Mouse (Mus musculus) 416B (cell line): ENCODE measurements around the gene Gm4340.
"Not testable (repeated sequence)": the region's sequence is repeated elsewhere in the genome, so short reads cannot be mapped to it uniquely, and the experiment has no call there.

Source experiments
- DNase-seq: peaks from one replicate; pipeline ENCODE4 v3.0.0; 2011; ENCODE audit warnings: low read depth

Gene Gm4340

DNA sequence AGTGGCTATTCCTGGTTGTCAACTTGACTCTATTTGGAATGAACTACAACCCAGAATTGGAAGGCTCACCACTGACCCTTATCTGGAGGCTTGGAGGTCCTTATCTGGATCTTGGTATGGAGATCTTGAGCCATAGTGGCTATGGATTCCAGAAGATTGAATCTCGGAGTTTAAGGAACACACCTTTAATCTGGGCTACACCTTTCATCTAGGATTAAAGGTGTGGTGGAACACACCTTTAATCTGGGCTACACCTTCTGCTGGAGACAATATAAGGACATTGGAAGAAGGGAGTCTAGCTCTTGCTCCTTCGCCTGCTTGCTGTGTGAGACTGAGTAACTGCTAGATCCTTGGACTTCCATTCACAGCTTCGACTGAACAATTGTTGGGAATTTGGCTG, at the start of gene Gm4340:
Gene Gm4340, plus strand, starts transcription at position 301 of the 400 bp plus-strand sequence.
- not testable (repeated sequence) for DNase-seq

DNA sequence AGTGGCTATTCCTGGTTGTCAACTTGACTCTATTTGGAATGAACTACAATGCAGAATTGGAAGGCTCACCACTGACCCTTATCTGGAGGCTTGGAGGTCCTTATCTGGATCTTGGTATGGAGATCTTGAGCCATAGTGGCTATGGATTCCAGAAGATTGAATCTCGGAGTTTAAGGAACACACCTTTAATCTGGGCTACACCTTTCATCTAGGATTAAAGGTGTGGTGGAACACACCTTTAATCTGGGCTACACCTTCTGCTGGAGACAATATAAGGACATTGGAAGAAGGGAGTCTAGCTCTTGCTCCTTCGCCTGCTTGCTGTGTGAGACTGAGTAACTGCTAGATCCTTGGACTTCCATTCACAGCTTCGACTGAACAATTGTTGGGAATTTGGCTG, 42.6 kb upstream of the Gm4340 start, which contains the start of gene Gm6763:
Gene Gm6763, plus strand, starts transcription at position 301 of the 400 bp plus-strand sequence.
- not testable (repeated sequence) for DNase-seq

GRCm38 (mm10) chr10:104159706-104160105, 34.1 kb upstream of the Gm4340 start, which contains the start of gene Gm8764:
Gm8764 (plus strand) TSS chr10:104160006.
- DNase-seq, result not testable (repeated sequence)

DNA sequence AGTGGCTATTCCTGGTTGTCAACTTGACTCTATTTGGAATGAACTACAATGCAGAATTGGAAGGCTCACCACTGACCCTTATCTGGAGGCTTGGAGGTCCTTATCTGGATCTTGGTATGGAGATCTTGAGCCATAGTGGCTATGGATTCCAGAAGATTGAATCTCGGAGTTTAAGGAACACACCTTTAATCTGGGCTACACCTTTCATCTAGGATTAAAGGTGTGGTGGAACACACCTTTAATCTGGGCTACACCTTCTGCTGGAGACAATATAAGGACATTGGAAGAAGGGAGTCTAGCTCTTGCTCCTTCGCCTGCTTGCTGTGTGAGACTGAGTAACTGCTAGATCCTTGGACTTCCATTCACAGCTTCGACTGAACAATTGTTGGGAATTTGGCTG, 25.6 kb upstream of the Gm4340 start, which contains the start of gene Gm21304:
Gene Gm21304, plus strand, starts transcription at position 301 of the 400 bp plus-strand sequence.
- DNase-seq, result not testable (repeated sequence)

DNA sequence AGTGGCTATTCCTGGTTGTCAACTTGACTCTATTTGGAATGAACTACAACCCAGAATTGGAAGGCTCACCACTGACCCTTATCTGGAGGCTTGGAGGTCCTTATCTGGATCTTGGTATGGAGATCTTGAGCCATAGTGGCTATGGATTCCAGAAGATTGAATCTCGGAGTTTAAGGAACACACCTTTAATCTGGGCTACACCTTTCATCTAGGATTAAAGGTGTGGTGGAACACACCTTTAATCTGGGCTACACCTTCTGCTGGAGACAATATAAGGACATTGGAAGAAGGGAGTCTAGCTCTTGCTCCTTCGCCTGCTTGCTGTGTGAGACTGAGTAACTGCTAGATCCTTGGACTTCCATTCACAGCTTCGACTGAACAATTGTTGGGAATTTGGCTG, 17.1 kb upstream of the Gm4340 start, which contains the start of gene Gm21312:
Gene Gm21312, plus strand, starts transcription at position 301 of the 400 bp plus-strand sequence.
- not testable (repeated sequence) for DNase-seq

DNA sequence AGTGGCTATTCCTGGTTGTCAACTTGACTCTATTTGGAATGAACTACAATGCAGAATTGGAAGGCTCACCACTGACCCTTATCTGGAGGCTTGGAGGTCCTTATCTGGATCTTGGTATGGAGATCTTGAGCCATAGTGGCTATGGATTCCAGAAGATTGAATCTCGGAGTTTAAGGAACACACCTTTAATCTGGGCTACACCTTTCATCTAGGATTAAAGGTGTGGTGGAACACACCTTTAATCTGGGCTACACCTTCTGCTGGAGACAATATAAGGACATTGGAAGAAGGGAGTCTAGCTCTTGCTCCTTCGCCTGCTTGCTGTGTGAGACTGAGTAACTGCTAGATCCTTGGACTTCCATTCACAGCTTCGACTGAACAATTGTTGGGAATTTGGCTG, 8.6 kb upstream of the Gm4340 start, which contains the start of gene Gm20765:
Gene Gm20765, plus strand, starts transcription at position 301 of the 400 bp plus-strand sequence.
- not testable (repeated sequence) for DNase-seq

DNA sequence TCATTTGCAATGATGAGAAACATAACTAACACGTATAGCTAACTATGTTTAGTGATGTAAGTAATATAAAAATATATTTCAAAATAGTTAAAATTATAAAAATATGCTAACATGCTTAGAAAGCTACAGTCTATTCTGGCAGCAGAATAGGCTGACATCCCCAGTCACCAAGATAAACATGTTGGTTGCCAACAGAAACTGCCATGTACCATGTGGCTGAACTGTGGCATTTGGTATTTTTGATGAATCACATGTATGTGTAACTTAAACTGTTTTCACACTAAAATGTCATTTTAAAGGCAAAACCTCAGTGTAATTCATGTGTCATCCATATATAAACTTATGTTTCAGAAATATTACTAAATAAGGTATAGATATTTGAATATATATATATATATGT, 15.8 kb downstream of the Gm4340 start:
- DNase-seq, result no peak

GRCm38 (mm10) chr10:104210268-104210990, 16.6 kb downstream of the Gm4340 start:
- no peak for DNase-seq

GRCm38 (mm10) chr10:104214527-104214926, 20.7 kb downstream of the Gm4340 start:
- no peak for DNase-seq

DNA sequence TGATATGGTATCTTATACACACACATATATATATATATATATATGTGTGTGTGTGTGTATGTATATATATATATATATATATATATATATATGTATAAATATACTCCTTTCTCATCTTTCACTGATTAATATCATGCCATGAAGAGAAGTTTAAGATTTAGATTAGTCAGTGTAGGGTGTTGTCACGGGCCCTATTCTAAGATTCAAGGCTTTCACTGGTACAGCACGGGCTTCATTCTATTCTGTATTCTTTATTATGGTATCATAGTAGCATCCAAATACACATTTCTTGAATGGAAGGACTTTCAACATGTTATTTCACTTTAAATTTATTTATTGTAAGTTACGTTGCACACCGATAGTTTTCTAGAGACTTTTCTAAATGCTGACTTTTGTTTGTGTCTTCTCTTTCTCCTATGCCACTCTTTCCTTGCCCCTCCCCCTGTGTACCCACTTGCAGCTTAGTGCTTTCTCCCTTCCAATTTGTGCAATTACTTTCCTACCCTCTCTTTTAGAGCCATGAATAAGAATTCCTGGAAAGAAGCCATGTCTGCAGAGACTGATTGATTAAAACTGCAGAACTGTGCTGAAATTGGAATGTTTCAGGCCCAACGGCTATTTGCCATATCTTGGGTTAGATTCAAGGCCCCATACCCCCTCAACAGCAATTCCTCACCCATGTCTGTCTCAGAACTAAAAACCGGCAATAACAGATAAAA, 26.6 kb downstream of the Gm4340 start:
- DNase-seq, result no peak
